Mouse (Mus musculus): Measurements from ENCODE around the gene Kmt5a. TPM values are rescaled to one million over a fixed set of nuclear protein-coding genes. Genes with fewer than 3 reads are reported as not detected.
"Not testable (repeated sequence)": the region's sequence is repeated elsewhere in the genome, so short reads cannot be mapped to it uniquely, and the experiment has no call there.

Gene Kmt5a
- polyA plus RNA-seq, 1 experiment from 2014 or later, result 21.7 TPM

DNA sequence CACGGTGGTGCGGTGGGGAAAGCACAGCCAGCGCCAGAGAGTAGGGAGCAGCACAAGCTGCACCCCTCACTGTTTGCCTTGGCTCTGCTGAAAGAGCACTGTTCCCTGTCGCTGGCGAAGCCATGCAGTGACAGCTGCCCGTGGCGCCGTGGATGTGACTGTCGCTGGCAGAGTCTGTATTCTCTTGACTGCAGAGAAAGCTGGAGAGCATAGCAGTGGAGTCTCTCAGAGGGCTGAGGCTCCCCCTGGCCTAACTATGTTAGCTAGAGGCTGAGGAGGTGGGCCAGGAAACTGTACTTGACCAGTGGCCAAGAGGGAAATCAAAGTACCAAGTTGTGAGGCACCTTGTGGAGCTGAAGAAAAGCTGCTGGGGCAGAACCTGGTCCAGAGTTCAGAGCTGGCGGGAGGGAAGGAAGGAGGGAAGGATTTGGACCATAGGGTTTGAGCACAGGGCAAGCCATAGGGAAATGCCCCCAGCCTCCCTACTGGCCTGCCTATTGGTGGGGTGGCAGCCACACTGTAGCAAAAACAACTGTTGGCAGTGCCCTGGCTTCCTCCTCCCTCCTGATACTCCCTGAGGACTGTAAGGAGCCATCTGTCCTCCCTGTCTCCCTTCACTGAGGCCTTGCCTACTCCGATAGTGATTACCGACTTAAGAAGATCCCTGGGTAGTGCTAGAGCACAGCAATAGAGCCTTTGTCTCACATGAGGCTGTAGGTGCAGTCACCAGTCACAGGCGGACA, 13.8 kb downstream of the Kmt5a start:
- H3K27me3 ChIP-seq (replicated peaks; ENCODE audit: control insufficient read depth, insufficient read depth, low read length), result no peaks in the 10 kb centered on the region
- peak overlapping the region; percentile 68 for H3K27ac ChIP-seq (ENCODE audit: low read depth, low read length)
- ATAC-seq (peak; percentile 34; the same call in 1 of the 2 replicates), DNase-seq (ENCODE audit: low spot score) (peak; percentile 35)
- peaks cover 95% of the 10 kb centered on the region for H3K36me3 ChIP-seq (ENCODE audit: control insufficient read depth, insufficient read depth, low read length)
- no peak overlapping the region for H3K4me3 ChIP-seq (ENCODE audit: low read depth, low read length)
- 0 out of 2 replicates have a peak overlapping the region, but pooled peaks have one; percentile 21 for H3K9ac ChIP-seq (ENCODE audit: low read length)
- H3K9me3 ChIP-seq (replicated peaks; ENCODE audit: control insufficient read depth, low read length), result no peaks in the 10 kb centered on the region
- H3K4me2 ChIP-seq (ENCODE audit: low read length), result no peak overlapping the region
- 85% methylated on average over 13 of the region's 13 CpGs for WGBS
- no peaks in the 10 kb centered on the region for H3K4me1 ChIP-seq (ENCODE audit: control insufficient read depth, insufficient read depth, low read length)

DNA sequence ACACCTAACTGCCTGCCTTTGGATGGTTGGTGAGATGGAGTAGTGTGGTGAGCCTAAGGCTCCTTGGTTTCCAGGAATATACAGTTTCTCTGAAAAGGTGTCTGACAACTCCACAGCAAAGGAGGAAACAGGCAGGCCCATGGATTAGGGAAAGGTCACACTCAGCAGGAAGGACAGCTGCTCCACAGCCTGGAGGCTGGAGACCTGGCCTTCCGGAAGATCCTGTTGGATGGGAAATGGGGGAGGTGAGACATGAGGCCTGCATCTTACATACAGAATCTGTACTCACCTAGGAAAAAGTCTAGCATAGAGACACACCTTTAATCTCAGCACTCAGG, 14.3 kb downstream of the Kmt5a start:
- WGBS, result 84% methylated on average over 1 of the region's 1 CpGs
- H3K27ac ChIP-seq (ENCODE audit: low read depth, low read length), result peak overlapping the region; percentile 65; the same call in 1 of the 2 replicates
- no peaks in the 10 kb centered on the region for H3K4me1 ChIP-seq (ENCODE audit: control insufficient read depth, insufficient read depth, low read length)
- H3K36me3 ChIP-seq (ENCODE audit: control insufficient read depth, insufficient read depth, low read length), result peaks cover 95% of the 10 kb centered on the region
- no peak overlapping the region for H3K9ac ChIP-seq (ENCODE audit: low read length)
- no peaks in the 10 kb centered on the region for H3K9me3 ChIP-seq (replicated peaks; ENCODE audit: control insufficient read depth, low read length)
- DNase-seq (ENCODE audit: low spot score) (no peak), ATAC-seq (no peak)
- no peak overlapping the region for H3K4me2 ChIP-seq (ENCODE audit: low read length)
- H3K4me3 ChIP-seq (ENCODE audit: low read depth, low read length), result no peak overlapping the region
- H3K27me3 ChIP-seq (replicated peaks; ENCODE audit: control insufficient read depth, insufficient read depth, low read length), result no peaks in the 10 kb centered on the region

GRCm38 (mm10) chr5:124456762-124457161, 17.0 kb downstream of the Kmt5a start:
- WGBS, result 82% methylated on average over 6 of the region's 6 CpGs
- no peak for DNase-seq (ENCODE audit: low spot score)
- no peak overlapping the region for H3K4me3 ChIP-seq (ENCODE audit: low read depth, low read length)
- no peaks in the 10 kb centered on the region for H3K9me3 ChIP-seq (replicated peaks; ENCODE audit: control insufficient read depth, low read length)
- H3K9ac ChIP-seq (ENCODE audit: low read length), result no peak overlapping the region
- no peak overlapping the region for H3K4me2 ChIP-seq (ENCODE audit: low read length)
- H3K27ac ChIP-seq (ENCODE audit: low read depth, low read length), result no peak overlapping the region
- H3K36me3 ChIP-seq (ENCODE audit: control insufficient read depth, insufficient read depth, low read length), result peaks cover 92% of the 10 kb centered on the region
- no peaks in the 10 kb centered on the region for H3K4me1 ChIP-seq (ENCODE audit: control insufficient read depth, insufficient read depth, low read length)
- no peak for ATAC-seq
- H3K27me3 ChIP-seq (replicated peaks; ENCODE audit: control insufficient read depth, insufficient read depth, low read length), result no peaks in the 10 kb centered on the region

- H3K36me3 ChIP-seq (ENCODE audit: control insufficient read depth, insufficient read depth, low read length), result peaks cover 76% of the 10 kb centered on the region
- H3K27me3 ChIP-seq (replicated peaks; ENCODE audit: control insufficient read depth, insufficient read depth, low read length); H3K9me3 ChIP-seq (replicated peaks; ENCODE audit: control insufficient read depth, low read length); H3K4me2 ChIP-seq (ENCODE audit: low read length); DNase-seq (ENCODE audit: low spot score); ATAC-seq; H3K9ac ChIP-seq (ENCODE audit: low read length); H3K27ac ChIP-seq (ENCODE audit: low read depth, low read length); H3K4me1 ChIP-seq (ENCODE audit: control insufficient read depth, insufficient read depth, low read length); H3K4me3 ChIP-seq (ENCODE audit: low read depth, low read length): not testable (repeated sequence)
- WGBS, result 93% methylated on average over 14 of the region's 14 CpGs
These were observed 21.2 kb downstream of the Kmt5a start for GRCm38 (mm10) chr5:124460922-124461321.

DNA sequence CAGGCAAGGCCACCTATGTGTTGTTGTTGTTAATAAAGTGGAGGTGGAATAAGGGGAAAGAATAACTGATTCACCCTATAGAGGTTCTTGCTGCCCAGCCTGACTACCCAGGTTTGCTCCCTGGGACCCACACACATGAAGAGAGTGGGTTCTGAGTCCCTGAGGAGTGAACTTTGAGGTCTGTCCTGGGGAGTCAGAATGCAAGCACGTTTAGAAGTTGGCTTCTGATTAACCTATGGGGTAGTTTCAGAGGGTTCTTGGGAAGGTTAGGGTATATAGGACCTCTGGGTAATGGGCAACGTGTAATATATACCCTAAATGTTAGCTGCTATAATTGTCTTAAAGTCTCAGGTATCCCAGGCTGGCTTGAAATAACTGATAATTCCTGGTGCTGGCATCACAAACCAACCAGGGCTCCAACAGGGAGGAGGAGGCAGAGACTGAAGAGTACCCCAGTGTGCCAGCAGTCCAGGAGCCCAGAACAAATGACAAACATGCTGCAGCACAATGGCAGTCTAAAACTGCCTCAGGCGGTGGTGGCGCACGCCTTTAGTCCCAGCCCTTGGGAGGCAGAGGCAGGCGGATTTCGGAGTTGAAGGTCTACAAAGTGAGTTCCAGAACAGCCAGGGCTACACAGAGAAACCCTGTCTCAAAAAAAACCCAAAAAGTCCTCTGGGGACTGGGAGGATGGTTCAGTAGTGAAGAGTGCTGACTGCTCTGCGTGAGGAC, 22.7 kb downstream of the Kmt5a start:
- 88% methylated on average over 8 of the region's 8 CpGs for WGBS
- ATAC-seq, result no peak
- H3K4me2 ChIP-seq (ENCODE audit: low read length), result no peak overlapping the region

GRCm38 (mm10) chr5:124463462-124463861, 23.7 kb downstream of the Kmt5a start:
- H3K4me1 ChIP-seq (ENCODE audit: control insufficient read depth, insufficient read depth, low read length), result no peaks in the 10 kb centered on the region
- WGBS, result 87% methylated on average over 5 of the region's 5 CpGs
- H3K27me3 ChIP-seq (replicated peaks; ENCODE audit: control insufficient read depth, insufficient read depth, low read length), result no peaks in the 10 kb centered on the region
- H3K36me3 ChIP-seq (ENCODE audit: control insufficient read depth, insufficient read depth, low read length), result peaks cover 57% of the 10 kb centered on the region
- ATAC-seq, result no peak
- no peak for DNase-seq (ENCODE audit: low spot score)
- H3K9ac ChIP-seq (ENCODE audit: low read length), result no peak overlapping the region
- no peaks in the 10 kb centered on the region for H3K9me3 ChIP-seq (replicated peaks; ENCODE audit: control insufficient read depth, low read length)
- no peak overlapping the region for H3K4me3 ChIP-seq (ENCODE audit: low read depth, low read length)
- H3K4me2 ChIP-seq (ENCODE audit: low read length), result no peak overlapping the region
- no peak overlapping the region for H3K27ac ChIP-seq (ENCODE audit: low read depth, low read length)

More for the DNA sequence above, 22.7 kb downstream of the Kmt5a start:
- Histone ChIP-seq H3K27me3 (replicated peaks; ENCODE audit: control insufficient read depth, insufficient read depth, low read length) (no peaks in the 10 kb centered on the region), H3K27ac (ENCODE audit: low read depth, low read length) (no peak overlapping the region), H3K4me1 (ENCODE audit: control insufficient read depth, insufficient read depth, low read length) (no peaks in the 10 kb centered on the region), H3K9ac (ENCODE audit: low read length) (no peak overlapping the region), H3K36me3 (ENCODE audit: control insufficient read depth, insufficient read depth, low read length) (peaks cover 65% of the 10 kb centered on the region), H3K4me3 (ENCODE audit: low read depth, low read length) (no peak overlapping the region), H3K9me3 (replicated peaks; ENCODE audit: control insufficient read depth, low read length) (no peaks in the 10 kb centered on the region)
- no peak for DNase-seq (ENCODE audit: low spot score)

DNA sequence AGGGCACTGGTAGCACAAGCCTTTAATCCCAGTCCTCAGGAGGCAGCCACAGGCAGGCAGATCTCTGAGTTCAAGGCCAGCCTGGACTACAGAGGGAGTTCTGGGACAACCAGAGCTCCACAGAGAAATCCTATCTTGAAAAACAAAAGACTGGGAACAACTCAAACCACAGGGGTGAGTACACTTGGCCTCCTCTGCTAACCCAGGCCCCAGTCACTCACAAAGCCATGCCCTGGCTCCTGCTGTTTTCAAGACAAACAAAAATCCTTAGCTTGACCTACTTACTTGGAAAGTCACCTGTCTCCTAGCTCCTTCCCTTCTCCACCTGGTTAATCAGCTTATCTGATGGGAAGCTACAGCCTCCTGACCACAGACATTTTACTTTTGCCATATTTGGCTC, 25.2 kb downstream of the Kmt5a start:
- Histone ChIP-seq H3K4me2 (ENCODE audit: low read length) (no peak overlapping the region), H3K4me1 (ENCODE audit: control insufficient read depth, insufficient read depth, low read length) (no peaks in the 10 kb centered on the region), H3K27me3 (replicated peaks; ENCODE audit: control insufficient read depth, insufficient read depth, low read length) (no peaks in the 10 kb centered on the region), H3K9me3 (replicated peaks; ENCODE audit: control insufficient read depth, low read length) (no peaks in the 10 kb centered on the region), H3K27ac (ENCODE audit: low read depth, low read length) (no peak overlapping the region), H3K4me3 (ENCODE audit: low read depth, low read length) (no peak overlapping the region), H3K9ac (ENCODE audit: low read length) (no peak overlapping the region), H3K36me3 (ENCODE audit: control insufficient read depth, insufficient read depth, low read length) (peaks cover 50% of the 10 kb centered on the region)
- DNase-seq (ENCODE audit: low spot score) (no peak), ATAC-seq (no peak)

DNA sequence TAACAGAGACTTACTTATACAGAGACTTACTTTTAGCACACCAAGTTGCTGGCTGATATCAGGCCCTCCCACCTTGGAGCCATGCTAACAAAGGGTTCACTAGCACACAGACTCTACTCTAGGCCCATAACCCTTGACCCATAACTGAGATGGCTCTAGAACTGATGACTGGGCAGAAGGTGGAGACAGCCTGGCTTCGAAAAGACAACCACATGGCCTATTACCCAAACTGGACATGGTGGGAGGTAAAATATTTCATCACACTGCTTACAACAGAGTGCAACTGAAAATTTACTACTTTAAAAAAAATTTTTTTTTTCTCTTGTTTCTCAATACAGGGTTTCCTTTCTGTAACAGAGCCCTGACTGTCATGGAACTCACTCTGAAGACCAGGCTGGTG, 28.0 kb downstream of the Kmt5a start:
- H3K4me1 ChIP-seq (ENCODE audit: control insufficient read depth, insufficient read depth, low read length), result no peaks in the 10 kb centered on the region
- no peak overlapping the region for H3K4me2 ChIP-seq (ENCODE audit: low read length)
- H3K9ac ChIP-seq (ENCODE audit: low read length), result no peak overlapping the region
- H3K9me3 ChIP-seq (replicated peaks; ENCODE audit: control insufficient read depth, low read length), result no peaks in the 10 kb centered on the region
- H3K36me3 ChIP-seq (ENCODE audit: control insufficient read depth, insufficient read depth, low read length), result peaks cover 25% of the 10 kb centered on the region
- DNase-seq (ENCODE audit: low spot score) (no peak), ATAC-seq (no peak)
- WGBS, result 88% methylated on average over 1 of the region's 1 CpGs
- H3K27ac ChIP-seq (ENCODE audit: low read depth, low read length), result no peak overlapping the region
- no peaks in the 10 kb centered on the region for H3K27me3 ChIP-seq (replicated peaks; ENCODE audit: control insufficient read depth, insufficient read depth, low read length)
- H3K4me3 ChIP-seq (ENCODE audit: low read depth, low read length), result no peak overlapping the region

GRCm38 (mm10) chr5:124468365-124468764, 28.6 kb downstream of the Kmt5a start:
- H3K27ac ChIP-seq (ENCODE audit: low read depth, low read length), result no peak overlapping the region
- no peaks in the 10 kb centered on the region for H3K27me3 ChIP-seq (replicated peaks; ENCODE audit: control insufficient read depth, insufficient read depth, low read length)
- peaks cover 19% of the 10 kb centered on the region; the same call in 1 of the 2 replicates for H3K36me3 ChIP-seq (ENCODE audit: control insufficient read depth, insufficient read depth, low read length)
- whole genome bisulfite sequencing, result 92% methylated on average over 7 of the region's 7 CpGs
- H3K9ac ChIP-seq (ENCODE audit: low read length), result no peak overlapping the region
- no peak for DNase-seq (ENCODE audit: low spot score)
- H3K4me3 ChIP-seq (ENCODE audit: low read depth, low read length), result no peak overlapping the region
- no peak for ATAC-seq
- no peaks in the 10 kb centered on the region for H3K4me1 ChIP-seq (ENCODE audit: control insufficient read depth, insufficient read depth, low read length)
- no peaks in the 10 kb centered on the region for H3K9me3 ChIP-seq (replicated peaks; ENCODE audit: control insufficient read depth, low read length)
- H3K4me2 ChIP-seq (ENCODE audit: low read length), result no peak overlapping the region

All from forebrain, embryonic 14.5 days (tissue).